Mouse (Mus musculus): ENCODE data around the gene 4933405L10Rik. TPM values are rescaled to one million over a fixed set of nuclear protein-coding genes. Genes with fewer than 3 reads are reported as not detected.

Gene 4933405L10Rik
- total RNA-seq, 1 experiment from 2014 or later, result not detected

DNA sequence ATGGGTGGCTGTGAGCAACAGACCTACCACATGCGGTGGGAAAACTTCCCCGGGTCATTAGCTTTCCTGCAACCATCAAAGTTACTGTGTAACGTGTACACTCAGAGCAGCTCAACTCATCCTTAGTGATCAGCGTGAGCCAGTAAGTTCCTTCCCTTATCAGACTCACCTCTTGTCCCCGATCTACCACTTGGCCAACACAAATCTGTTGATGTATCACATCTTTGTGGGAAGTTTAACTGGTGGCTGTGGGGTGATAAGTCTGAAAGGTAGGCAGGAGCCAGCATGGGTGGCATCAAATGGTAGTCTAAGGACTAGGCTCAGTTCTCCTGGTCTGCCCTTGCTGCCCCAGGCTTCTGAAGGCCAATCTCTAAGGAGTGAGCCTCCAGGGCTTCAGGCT lies 24.7 kb downstream of the 4933405L10Rik start:
- ATAC-seq (ENCODE audit: extremely low read depth, insufficient number of reproducible peaks, low FRiP score, poor library complexity, severe bottlenecking), result no peak

DNA sequence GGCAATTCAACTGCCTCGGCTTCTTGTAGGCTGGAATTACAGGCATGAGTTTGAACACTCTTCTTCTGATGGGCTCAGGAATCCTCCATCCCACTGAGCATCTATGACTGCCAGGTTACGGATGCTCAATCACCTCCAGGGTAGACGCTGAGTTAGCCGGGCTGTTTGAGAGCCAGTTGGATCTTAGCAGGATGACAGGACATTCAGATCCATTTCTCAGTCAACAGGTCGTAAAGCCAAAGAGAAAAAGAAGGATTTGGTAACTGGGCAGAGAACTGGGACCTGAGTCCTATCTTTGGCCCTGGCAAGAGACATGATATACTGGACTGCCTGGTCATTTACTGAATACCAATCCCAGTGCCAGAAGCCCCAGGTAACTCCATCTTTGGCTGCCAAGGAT lies 31.8 kb downstream of the 4933405L10Rik start:
- ATAC-seq (ENCODE audit: extremely low read depth, insufficient number of reproducible peaks, low FRiP score, poor library complexity, severe bottlenecking), result no peak

DNA sequence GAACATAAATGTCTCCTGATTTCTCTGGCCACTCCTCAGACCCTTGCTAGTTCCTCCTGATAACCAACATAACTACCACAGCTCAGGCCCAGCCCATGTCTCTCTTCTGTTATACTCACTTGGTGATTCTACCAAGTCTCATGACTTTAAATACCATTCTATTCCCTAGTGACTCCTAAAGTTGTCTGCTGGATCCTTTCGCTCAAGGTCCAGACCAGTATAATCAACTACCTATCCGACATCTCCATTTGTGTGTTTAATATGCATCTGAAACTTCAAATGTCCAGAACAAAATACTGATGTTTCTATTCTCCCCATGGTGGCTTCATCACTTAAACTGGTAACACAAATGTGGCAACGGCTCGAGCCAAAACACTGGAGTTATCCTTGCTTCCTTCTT lies 35.8 kb downstream of the 4933405L10Rik start:
- no peak for ATAC-seq (ENCODE audit: extremely low read depth, insufficient number of reproducible peaks, low FRiP score, poor library complexity, severe bottlenecking)

DNA sequence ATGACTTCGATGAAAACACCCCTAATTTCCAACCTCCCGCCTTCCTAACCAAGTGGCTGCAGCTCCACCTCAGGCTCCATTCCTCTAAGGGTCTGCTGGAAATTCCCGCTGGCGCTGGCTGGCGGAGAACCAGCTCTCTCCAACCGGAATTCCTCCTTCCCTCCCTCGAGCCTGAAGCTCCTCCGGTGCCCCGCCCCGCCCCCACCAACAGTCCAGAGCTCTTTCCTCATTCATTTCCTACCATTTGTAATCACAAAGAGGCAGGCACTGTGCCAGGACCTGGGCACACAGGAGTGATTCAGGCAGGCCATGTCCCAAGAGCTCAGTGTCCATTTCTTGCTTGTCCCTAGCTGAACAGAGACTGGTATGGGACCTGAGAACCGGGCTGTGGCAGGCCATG lies 43.2 kb downstream of the 4933405L10Rik start:
- no peak for ATAC-seq (ENCODE audit: extremely low read depth, insufficient number of reproducible peaks, low FRiP score, poor library complexity, severe bottlenecking)

DNA sequence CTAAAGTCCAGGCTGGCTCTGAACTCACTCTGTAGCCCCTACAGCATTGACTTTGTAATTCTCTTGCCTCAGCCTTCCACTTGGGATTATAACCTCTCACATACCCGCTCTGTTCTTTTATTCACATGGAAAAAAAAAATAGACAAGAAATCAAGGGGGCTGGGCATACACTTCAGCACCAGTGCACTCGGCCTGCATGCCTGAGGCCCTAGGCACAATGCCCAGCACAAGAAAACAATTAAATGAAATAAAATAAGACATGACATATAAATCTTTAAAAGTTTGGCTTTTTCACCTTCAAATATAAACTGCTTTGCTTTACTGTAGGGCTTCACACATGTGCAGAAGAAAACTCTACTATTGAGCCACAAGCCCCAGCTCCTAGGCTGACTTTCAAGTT lies 46.5 kb downstream of the 4933405L10Rik start:
- no peak for ATAC-seq (ENCODE audit: extremely low read depth, insufficient number of reproducible peaks, low FRiP score, poor library complexity, severe bottlenecking)

DNA sequence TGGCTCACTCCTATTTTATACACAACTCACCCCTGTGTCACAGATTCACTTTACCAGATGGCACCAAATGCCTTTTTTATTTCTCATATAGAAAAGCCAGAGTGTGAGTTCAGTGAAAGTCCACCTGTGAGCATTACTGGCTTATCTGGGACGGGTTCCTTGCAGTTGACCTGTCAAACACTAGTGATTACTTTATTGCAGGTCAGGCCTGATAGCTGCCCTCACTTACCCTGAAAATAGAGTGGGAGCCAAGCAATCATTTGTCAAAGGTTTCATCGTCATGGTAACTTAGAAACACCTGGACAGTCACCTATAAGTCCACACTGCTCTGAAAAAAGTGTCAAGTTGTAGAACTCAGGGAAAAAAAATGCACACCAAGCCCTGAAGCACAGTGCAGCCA lies 47.2 kb downstream of the 4933405L10Rik start:
- no peak for ATAC-seq (ENCODE audit: extremely low read depth, insufficient number of reproducible peaks, low FRiP score, poor library complexity, severe bottlenecking)

DNA sequence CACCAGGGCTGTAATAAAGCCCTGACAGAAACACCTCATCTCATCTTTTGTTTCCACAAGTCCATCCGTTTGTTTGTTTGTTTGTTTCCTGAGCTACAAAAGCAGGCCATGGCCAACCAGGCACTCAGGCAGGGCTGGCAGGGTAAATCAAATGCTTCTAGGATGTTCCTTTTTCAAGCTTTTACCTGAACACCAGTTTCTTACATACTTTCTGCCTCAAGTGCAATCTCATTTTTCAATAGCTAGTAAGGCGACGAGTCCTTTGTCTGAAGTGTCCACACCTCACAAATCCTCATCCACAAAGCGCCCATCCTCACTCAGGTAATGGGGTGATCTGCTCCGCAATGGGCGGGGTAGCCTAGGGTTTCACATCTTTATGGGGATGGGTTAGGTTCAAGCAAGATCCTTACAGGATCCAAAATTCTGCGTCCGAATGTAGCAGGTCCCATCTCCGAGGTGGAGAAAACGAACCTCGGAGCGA lies 50.4 kb downstream of the 4933405L10Rik start:
- no peak for ATAC-seq (ENCODE audit: extremely low read depth, insufficient number of reproducible peaks, low FRiP score, poor library complexity, severe bottlenecking)

DNA sequence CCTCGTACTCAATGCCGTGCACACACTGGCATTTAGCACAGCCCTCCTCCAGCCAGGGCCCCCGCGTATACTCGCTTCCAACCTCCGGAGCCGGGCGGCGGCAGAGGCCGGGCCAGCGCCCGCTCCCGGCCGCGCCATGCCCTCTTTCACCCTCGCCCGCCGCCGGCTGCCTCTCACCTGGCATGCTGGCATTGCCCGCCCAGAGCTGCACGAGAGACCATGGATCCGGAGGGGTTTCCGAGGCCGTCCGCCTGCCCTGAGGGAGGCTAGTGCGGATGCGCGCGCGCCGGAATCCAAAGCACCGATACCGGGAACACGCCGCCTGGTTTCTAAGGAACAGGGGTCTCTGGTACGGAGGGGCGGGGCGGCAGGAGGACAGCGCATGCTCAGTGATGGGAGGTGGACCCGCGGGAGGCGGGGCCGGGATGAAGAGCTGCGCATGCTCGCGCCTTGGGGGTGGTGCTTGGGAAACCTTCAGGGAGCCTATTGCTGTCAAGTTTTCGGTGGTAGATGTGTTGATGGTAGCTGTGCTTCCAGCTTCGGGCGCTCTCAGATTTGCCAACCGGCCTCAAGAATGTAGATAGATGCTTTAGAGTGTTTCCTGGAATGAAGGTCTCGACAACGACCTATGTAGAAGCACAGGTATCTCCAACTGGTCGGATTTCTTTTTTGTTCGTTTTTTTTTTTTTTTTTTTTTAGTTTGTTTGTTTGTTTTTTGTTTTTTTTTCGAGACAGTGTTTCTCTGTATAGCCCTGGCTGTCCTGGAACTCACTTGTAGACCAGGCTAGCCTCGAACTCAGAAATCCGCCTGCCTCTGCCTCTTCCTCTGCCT lies 51.0 kb downstream of the 4933405L10Rik start, which contains the start of gene Gfod2:
Gfod2 (minus strand) TSS at position 388 of the 832 bp plus-strand sequence.
- ATAC-seq (ENCODE audit: extremely low read depth, insufficient number of reproducible peaks, low FRiP score, poor library complexity, severe bottlenecking), result peak; percentile 89

Other genes with a start within 250 kb of the 4933405L10Rik start
- 4.9 and 9.3 TPM in 2 replicates for gene Tppp3, start 236.1 kb upstream of the 4933405L10Rik start, total RNA-seq (2017)
- gene Zdhhc1, start 210.8 kb upstream of the 4933405L10Rik start, total RNA-seq (2017), result 0.47 and 0.86 TPM in 2 replicates
- not detected in 2 replicates for gene Hsd11b2, start 188.9 kb upstream of the 4933405L10Rik start, total RNA-seq (2017)
- 71.1 and 86.3 TPM in 2 replicates for gene Atp6v0d1, start 141.6 kb upstream of the 4933405L10Rik start, total RNA-seq (2017)
- 6.2 and 7.6 TPM in 2 replicates for gene Ripor1, start 102.4 kb upstream of the 4933405L10Rik start, total RNA-seq (2017)
- 140 and 147 TPM in 2 replicates for gene Ctcf, start 71.1 kb upstream of the 4933405L10Rik start, total RNA-seq (2017)
- not detected in 2 replicates for gene Agrp, start 70.3 kb upstream of the 4933405L10Rik start, total RNA-seq (2017)
- 27.5 and 29.7 TPM in 2 replicates for gene Carmil2, start 21.4 kb upstream of the 4933405L10Rik start, total RNA-seq (2017)
- gene Acd, start 6.6 kb upstream of the 4933405L10Rik start, total RNA-seq (2017), result 28.7 and 29.8 TPM in 2 replicates
- 3.8 and 4.7 TPM in 2 replicates for gene Pard6a, start 6.5 kb upstream of the 4933405L10Rik start, total RNA-seq (2017)
- 0.58 and 0.86 TPM in 2 replicates for gene Enkd1, start 555 bp downstream of the 4933405L10Rik start, total RNA-seq (2017)
- gene Gfod2, start 51.0 kb downstream of the 4933405L10Rik start, total RNA-seq (2017), result 1.6 and 3.6 TPM in 2 replicates
- gene Ranbp10, start 119.7 kb downstream of the 4933405L10Rik start, total RNA-seq (2017), result 16.9 and 17.2 TPM in 2 replicates
- 1.3 and 1.5 TPM in 2 replicates for gene Tsnaxip1, start 120.1 kb downstream of the 4933405L10Rik start, total RNA-seq (2017)
- gene Cenpt, start 145.6 kb downstream of the 4933405L10Rik start, total RNA-seq (2017), result 6.4 and 10.4 TPM in 2 replicates
- gene Thap11, start 147.5 kb downstream of the 4933405L10Rik start, total RNA-seq (2017), result 16.3 and 16.6 TPM in 2 replicates
- 18.9 and 23.7 TPM in 2 replicates for gene Nutf2, start 152.9 kb downstream of the 4933405L10Rik start, total RNA-seq (2017)
- gene Edc4, start 173.2 kb downstream of the 4933405L10Rik start, total RNA-seq (2017), result 53.4 and 54.1 TPM in 2 replicates
- gene Nrn1l, start 185.9 kb downstream of the 4933405L10Rik start, total RNA-seq (2017), result not detected in 2 replicates
- gene Pskh1, start 192.8 kb downstream of the 4933405L10Rik start, total RNA-seq (2017), result 16.8 and 17.8 TPM in 2 replicates
- gene Ctrl, start 226.2 kb downstream of the 4933405L10Rik start, total RNA-seq (2017), result 3.5 and 5.9 TPM in 2 replicates
- 56.2 and 67.8 TPM in 2 replicates for gene Psmb10, start 230.8 kb downstream of the 4933405L10Rik start, total RNA-seq (2017)
- not detected in 2 replicates for gene Lcat, start 235.7 kb downstream of the 4933405L10Rik start, total RNA-seq (2017)

Measured in neutrophil, adult 5-6 weeks (primary cell).